Mouse (Mus musculus) MN1 (cell line): ENCODE measurements at regions not wholly inside any gene's neighbourhood (a gene's known extent, or its start where the extent isn't known, plus 50 kb on each side); places are given as distances from the start of the nearest gene placed in this dataset.

ENCODE experiments used
- DNase-seq: peaks from one replicate; pipeline ENCODE4 v3.0.0-alpha.2; 2016; ENCODE audit warnings: low spot score

- no peak for DNase-seq
These were observed 65.2 kb downstream of the Slc30a10 start for GRCm38 (mm10) chr1:185519811-185520210.

- no peak for DNase-seq
These were observed 69.4 kb downstream of the Slc30a10 start for GRCm38 (mm10) chr1:185524020-185524419.

- DNase-seq, result no peak
These were observed 78.8 kb downstream of the Slc30a10 start for GRCm38 (mm10) chr1:185533471-185533870.

DNA sequence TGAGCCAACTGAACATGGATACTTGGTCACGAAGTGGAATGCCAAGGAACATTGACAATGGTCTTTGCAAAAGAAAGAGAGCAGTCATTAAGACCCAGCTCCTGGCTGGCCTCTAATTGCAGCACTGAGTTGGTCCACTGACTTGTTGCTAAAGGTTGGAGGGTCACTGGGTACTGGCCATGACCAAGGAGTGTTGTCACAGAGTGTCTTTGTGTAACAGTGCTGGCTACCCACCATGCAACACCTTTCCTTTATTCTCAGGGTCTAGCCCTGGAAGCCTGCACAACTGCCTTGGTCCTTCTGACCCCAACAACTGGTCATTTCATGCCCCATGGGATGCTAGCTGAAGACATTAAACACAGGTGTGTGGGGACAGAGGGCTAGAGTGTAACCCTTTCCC, 79.5 kb downstream of the Slc30a10 start:
- DNase-seq, result no peak

DNA sequence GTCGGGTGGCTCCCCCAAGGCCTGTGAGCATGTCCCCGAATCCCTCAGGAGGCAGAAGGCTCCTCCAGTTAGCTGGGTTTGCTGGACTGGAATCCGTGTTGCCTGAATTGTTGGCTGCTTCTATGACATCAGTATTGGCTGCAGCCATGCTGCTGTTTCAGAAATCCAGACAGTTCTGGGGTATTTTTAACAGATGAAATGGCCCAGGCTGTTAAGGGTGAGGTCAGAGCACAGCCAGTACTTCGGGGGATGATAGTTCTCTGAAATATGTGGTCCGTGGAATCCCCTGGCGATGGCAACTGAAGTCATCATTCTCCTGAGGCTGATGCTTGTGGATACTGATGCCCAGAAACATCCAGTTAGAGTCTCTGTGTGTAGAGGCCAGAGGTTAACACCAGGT, 80.7 kb downstream of the Slc30a10 start:
- no peak for DNase-seq

DNA sequence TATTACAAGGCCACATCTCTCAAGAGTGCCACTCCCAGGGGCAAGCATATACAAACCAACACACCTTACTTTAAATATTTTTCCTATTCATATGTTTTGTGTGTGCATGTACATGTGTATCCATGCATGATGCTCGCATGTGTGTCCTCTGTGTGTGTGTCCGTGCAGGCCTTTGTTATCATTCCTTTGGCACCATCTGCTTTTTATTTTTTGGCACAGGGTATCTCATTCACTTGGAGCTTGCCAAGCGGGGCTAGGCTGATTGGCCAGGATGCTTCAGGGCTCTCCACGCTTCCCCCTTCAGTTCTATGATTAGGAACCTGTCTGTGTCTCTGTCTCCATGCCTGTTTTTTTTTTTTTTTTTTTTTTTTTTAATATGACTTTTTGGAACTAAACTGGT, 82.6 kb downstream of the Slc30a10 start:
- no peak for DNase-seq

GRCm38 (mm10) chr1:185539458-185539857, 84.8 kb downstream of the Slc30a10 start:
- no peak for DNase-seq

- DNase-seq, result peak; percentile 76
These were observed 91.7 kb downstream of the Slc30a10 start for GRCm38 (mm10) chr1:185546346-185546745.

GRCm38 (mm10) chr1:185572761-185573530, 118.3 kb downstream of the Slc30a10 start:
- peak; percentile 90 for DNase-seq

GRCm38 (mm10) chr1:185574978-185575377, 120.3 kb downstream of the Slc30a10 start:
- no peak for DNase-seq

- no peak for DNase-seq
These were observed 125.2 kb downstream of the Slc30a10 start for GRCm38 (mm10) chr1:185579824-185580223.

- no peak for DNase-seq
These were observed 130.7 kb downstream of the Slc30a10 start for GRCm38 (mm10) chr1:185585191-185585870.

DNA sequence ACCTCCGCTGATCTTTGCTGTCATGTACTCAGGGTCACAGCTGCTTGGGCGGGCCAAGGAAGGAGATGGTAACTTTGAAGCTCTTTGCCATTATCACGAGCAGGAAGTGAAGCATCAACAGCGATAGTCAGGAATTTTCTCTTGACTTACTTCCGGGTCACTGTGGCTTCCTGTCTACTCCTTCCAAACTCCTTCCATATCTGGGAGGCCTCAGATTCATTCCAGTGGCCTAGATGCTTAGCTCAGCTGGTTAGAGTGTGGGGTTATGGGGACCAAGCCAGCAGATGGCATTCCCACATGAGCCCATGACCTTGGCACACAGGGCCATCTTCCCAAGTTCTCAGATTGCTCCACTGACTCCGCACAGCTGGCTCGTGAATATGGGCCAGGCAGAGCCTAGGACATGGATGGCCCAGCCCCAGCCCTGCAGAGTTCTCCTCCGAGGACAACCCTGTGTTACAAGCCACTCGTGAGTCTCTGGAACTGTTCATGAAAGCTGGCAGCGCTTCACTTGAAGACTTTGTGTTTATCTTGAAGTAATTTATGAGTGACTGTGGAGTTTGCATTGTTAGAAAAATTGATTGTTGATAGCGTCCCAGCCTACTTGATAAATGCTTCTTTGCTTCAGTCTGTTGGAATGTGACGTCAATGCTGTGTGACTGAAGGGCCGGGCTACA, 133.2 kb downstream of the Slc30a10 start:
- DNase-seq, result no peak

- no peak for DNase-seq
These were observed 133.7 kb downstream of the Slc30a10 start for GRCm38 (mm10) chr1:185588348-185588719.

GRCm38 (mm10) chr1:185596815-185597214, 142.2 kb downstream of the Slc30a10 start:
- peak; percentile 76 for DNase-seq

GRCm38 (mm10) chr1:185598514-185598913, 143.9 kb downstream of the Slc30a10 start:
- DNase-seq, result no peak

DNA sequence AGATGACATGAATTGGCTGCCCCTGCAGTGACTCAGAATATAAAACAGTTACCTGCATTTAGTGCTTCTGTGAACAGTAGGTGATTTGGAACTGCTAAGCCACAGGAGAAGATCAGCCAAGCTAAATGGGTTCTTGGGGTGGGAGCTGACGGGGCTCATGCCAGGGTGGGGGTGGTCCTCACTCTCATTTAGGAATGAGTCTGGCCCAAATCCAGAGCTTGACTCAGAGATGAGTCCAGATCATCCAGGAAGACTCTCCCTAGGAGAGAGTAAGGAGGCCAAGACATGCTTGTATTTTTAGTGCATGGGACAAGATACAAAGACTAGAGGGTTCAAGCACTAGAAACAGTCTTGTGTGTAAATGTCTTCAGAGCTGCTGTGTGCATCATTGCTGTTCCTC, 146.5 kb downstream of the Slc30a10 start:
- DNase-seq, result no peak

- no peak for DNase-seq
These were observed 151.3 kb downstream of the Slc30a10 start for GRCm38 (mm10) chr1:185605996-185606395.

- no peak for DNase-seq
These were observed 153.0 kb downstream of the Slc30a10 start for GRCm38 (mm10) chr1:185607611-185608010.

DNA sequence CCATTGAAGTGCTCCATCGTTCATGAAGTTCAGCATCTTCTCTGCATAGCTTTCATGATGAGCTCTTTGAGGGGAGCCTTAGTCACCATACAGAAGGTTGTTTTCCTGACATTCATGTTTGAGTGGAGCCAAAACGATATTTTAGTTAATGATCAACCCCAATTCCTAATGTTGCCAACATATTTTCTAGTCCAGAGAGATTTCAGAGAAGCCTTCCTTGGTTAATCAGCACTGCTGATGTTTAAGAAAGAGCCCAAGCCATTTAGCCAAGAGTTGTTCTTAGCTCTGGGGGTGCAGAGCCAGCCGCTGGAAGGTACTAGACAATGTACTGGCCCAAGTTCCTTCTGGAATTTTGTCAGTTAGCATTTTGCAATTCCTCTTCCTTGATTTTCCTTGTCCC, 153.8 kb downstream of the Slc30a10 start:
- DNase-seq, result no peak

- DNase-seq, result peak; percentile 30
These were observed 155.9 kb downstream of the Slc30a10 start for GRCm38 (mm10) chr1:185610586-185610985.

GRCm38 (mm10) chr1:185615819-185616429, 161.3 kb downstream of the Slc30a10 start:
- no peak for DNase-seq

DNA sequence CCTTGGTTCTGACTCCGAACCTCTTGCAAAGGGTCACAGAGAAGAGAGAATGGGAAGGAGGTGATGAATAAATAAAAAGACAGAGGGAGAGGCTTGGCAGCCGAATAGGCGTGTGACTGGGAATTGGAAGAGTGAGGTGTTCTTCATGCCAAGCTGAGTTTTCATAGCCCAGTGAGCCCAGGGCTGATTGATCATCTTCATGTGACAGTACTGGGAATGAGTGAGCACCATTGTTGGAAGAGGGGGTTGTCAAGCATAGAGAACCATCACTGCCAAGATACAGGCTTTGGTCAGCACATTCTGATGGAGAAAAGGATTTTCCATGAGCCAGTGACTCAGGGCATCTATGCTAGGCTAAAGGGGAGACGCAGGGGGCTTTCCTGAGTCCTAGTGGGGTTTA, 163.0 kb downstream of the Slc30a10 start:
- DNase-seq, result no peak
